Mouse (Mus musculus) adrenal gland, postnatal 10 days (tissue): ENCODE data around the gene Dnah2. TPM values are rescaled to one million over a fixed set of nuclear protein-coding genes. Genes with fewer than 3 reads are reported as not detected.
A peak's percentile ranks its signal among the peaks of the same experiment; 100 is the strongest.

Experiments used
- DNase-seq: peaks from one replicate; pipeline ENCODE4 v3.0.0; 2021; ENCODE audit warnings: mixed read lengths
- total RNA-seq, 2 experiments: library from RNA; stranded (reverse); gene quantifications; 2 replicates each; pipeline ENCODE4 v1.2.3; 2021

Dnah2 gene
- total RNA-seq, 2 experiments from 2014 or later, result 0.30 TPM

GRCm38 (mm10) chr11:69406867-69407723, 141.8 kb downstream of the Dnah2 start:
- no peak for DNase-seq

- DNase-seq, result no peak
These were observed 142.6 kb downstream of the Dnah2 start for GRCm38 (mm10) chr11:69406282-69406681.

DNA sequence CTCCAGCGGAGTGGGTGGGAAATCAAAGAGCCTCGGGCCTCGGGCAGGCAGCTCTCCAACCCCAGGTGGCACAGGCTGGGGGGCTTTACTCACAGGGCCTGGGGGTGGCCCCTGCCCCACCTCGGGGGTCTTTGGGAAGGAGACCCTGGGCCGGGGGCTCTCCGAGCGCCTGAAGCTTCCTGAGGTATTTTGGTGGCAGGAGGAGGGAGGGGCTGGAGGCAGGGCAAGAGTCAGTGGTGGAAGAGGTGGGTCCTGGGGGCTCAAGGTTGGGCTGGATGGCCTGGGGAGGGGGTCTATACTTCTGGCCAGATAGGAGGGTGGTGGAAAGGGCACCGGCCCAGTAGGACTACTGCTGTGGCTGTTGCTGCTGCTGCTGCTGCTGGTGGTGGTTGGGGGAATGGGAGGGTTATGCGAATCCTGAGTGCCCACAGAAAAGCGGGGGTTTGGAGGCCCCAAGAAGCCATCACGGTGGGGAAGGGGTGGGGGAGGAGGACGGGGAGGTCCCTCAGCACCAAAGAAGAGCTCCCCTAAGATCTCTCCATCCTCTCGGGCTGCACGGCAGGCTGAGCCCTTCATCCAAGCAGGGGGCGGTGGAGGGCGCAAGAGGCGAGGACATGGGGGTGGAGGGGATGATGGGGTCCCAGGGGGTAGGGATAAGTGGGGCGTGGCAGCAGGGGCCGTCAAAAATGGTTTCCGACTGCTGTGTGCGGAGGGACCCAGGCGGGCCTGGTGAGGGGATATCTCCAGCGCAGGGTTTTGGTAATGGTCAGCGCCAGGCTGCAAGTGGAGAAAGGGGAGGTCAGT, 143.3 kb downstream of the Dnah2 start:
- DNase-seq, result no peak

DNA sequence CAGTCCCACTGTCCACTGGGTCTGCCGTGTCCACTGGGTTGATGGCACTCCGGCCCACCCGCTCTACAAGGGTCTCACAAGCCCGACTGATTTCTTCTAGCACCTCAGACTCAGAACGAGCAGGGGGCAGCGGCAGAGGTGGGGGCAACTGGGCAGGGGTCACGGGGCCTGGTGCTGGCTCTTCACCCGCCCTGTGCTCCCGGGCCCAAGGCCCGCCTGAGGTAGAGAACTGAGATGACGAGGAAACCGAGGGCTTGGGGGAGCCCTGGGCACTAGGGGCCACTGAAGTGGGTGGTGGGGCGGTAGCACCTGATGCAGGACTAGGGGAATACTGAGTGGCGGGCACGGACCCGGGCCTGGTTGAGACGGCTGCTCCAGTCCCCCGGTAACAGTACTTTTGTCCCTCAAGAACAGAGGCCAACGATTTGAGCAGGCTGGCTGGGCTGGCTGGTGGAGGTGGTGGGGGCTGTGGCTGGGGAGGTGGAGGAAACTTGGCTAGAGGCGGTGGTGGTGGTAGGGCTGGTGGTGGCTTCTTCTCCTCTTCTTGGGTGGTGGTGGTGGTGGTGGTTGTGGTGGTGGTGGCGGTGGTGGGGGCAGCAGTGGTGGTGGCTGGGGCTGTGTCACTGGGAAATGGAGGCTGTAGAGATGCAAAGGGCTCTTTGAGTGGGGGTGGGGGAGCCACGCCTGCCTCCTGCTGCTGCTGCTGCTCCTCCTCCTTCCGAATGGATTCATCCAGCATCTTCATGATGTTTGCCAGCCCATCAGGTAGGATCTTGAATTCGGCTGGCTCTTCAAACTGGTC, 144.1 kb downstream of the Dnah2 start:
- no peak for DNase-seq

DNA sequence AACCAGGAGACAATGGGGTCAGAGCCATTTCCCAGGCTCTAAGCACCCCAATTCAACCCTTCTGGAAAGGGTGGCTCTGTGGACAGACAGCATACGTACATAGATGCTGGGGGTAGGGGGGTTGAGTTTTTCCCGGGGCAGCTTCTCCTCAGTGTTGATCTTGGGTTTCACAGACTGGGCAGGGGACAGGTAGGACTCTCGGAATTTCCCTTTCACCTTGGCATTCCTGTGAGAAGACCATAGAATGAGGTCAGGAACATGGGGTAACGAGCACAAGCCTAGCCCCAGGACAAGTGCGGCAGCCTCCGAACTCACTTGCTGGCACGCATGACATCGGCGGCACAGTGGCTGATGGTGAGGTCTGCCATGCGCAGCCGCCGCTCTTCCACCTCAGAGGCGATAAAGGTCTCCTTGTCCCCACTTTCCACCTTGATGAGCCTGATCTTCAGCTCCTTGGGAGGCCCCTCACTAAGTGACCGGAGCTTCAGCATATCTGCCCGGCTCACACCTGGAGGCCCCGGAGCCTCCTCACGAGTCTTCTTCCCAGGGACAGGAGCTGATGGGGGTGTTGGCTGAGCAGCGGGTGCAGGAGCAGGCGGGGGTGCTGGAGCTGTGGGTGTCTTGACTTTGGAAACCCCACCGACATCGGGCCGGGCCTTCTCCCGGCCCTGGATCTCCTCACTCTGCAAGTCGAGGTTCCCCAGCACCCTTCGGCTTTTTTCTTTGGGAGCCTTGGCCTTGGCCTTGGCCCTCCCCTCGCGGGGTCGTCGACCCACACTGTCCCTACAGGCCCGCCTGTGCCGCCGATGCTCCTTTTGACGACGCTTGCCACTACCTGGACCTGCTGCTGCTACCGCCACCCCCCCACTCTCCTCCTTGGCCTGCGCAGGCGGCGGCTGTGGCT, 145.0 kb downstream of the Dnah2 start:
- no peak for DNase-seq

GRCm38 (mm10) chr11:69401987-69402386, 146.9 kb downstream of the Dnah2 start:
- DNase-seq, result no peak

DNA sequence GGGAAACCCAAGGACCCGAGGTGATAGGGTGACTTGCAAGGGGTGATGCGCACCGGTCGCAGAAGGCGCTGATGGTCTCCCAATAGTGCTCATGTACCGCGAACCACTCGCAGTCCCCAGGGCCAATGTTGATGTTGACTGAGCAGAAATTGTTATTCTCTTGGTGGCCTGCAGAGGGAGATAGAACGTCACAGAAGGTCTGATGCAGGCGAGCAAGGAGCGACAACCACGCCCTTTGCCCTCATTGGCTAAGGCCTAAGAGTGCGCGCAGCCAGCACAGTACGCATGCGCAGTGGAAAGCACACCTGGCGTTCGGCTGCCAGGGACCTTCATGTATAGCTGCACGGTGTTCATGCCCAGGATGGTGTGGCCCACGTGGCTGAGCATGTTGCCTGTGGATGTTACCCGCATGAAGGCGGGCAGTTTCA, 147.7 kb downstream of the Dnah2 start:
- DNase-seq, result peak; percentile 88

- no peak for DNase-seq
These were observed 148.6 kb downstream of the Dnah2 start for GRCm38 (mm10) chr11:69400083-69400850.

- DNase-seq, result no peak
These were observed 149.5 kb downstream of the Dnah2 start for GRCm38 (mm10) chr11:69399201-69400082.

- DNase-seq, result no peak
These were observed 150.3 kb downstream of the Dnah2 start for GRCm38 (mm10) chr11:69398486-69399200.

DNA sequence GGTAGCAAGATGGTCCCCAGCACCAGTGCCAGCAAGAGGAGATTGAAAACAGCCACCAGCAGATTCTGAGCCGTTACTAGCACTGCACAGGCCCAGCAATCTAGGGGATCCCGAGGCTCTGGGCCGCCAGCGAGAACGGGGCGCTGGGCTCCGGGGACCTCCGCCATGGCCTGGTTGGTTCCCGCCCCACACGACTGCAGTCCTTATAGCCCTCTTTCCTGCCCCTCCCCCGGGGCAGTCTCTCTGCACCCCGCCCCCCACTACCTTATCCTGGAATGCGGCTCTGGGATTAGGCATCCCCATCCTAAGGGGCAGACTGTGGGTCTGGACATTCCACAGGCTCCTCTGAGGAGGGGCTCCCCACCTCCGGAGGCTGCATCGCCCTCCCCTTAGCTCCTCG, 150.9 kb downstream of the Dnah2 start, which contains the start of gene Tmem88:
TSS of gene Tmem88 (minus strand) at position 176 of the 400 bp plus-strand sequence.
- DNase-seq, result peak; percentile 66

DNA sequence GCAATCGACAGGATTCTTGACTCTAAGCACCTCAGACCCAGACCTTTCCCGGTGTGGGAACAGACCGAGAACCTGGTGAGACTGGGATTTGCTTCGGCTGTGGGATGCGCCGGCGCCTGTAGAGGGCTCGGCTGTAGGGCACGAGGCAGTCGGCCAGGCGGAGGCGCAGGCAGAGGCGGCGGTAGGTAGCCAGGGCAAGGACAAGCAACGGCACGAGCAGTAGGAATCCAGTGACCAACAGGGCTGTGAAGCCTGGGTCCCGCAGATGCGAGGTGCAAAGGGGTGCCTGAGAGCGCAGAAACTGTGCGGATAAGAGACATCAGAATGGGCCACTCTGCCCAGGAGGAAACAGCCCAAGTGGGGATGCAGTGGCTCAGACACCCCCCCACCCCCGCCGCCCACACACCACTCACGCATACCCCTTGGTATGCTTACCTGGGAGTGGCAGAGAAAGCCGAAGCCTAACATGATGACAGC, 151.3 kb downstream of the Dnah2 start:
- DNase-seq, result no peak

DNA sequence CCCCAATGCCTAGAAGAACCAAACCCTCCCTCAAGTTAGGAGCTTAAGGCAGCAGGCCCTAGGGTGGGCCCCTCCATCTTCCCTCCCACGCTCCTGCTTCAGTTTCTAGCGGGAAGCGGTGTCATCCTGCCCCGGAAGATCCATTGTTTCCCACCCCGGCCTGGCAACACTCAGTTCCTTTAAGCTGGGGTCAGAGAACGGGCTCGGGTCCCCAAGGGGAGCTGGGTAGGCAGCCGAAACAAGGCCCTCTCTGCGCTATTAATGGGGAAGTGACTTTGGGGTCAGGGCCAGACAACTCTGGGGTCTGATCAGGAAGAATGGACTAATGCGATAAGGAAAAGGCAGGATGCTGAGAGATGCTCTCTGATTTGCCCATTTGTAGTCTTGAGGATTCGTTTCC, 152.1 kb downstream of the Dnah2 start:
- peak; percentile 65 for DNase-seq

GRCm38 (mm10) chr11:69395634-69396373, 153.1 kb downstream of the Dnah2 start:
- peak; percentile 93 for DNase-seq

- DNase-seq, result peak; percentile 92
These were observed 153.7 kb downstream of the Dnah2 start, which contains the start of the genes Naa38 and Cyb5d1 for GRCm38 (mm10) chr11:69395235-69395633. Gene Naa38 (plus strand): TSS chr11:69395487. Gene Cyb5d1 (minus strand): TSS chr11:69395631.

GRCm38 (mm10) chr11:69394591-69395167, 154.2 kb downstream of the Dnah2 start:
- peak; percentile 37 for DNase-seq

- peak; percentile 82 for DNase-seq
These were observed 158.4 kb downstream of the Dnah2 start for GRCm38 (mm10) chr11:69390400-69391034.
